Mouse (Mus musculus) intestine, embryonic 14.5 days (tissue): ENCODE measurements around the gene Ntng2. TPM values are rescaled to one million over a fixed set of nuclear protein-coding genes. Genes with fewer than 3 reads are reported as not detected.
A peak's percentile ranks its signal among the peaks of the same experiment; 100 is the strongest.

Source experiments
- ATAC-seq: fragments of 200-750 bp; cut with Nextera tagmentation; replicated peaks from 2 replicates; pipeline ENCODE4 v1.8.0; 2017; ENCODE audit warnings: low read depth, moderate number of reproducible peaks, moderate TSS enrichment, moderate library complexity; ENCODE audit not compliant: low FRiP score, low TSS enrichment
- DNase-seq: peaks from one replicate; pipeline ENCODE4 v3.0.0-alpha.2; 2018; ENCODE audit warnings: low spot score
- H3K27ac ChIP-seq: fragments of 300-500 bp; sonication (generic); 2 replicates; pipeline ENCODE4 v1.5.1; 2014; ENCODE audit warnings: low read depth, mild to moderate bottlenecking, control low read depth
- H3K27me3 ChIP-seq: fragments of 300-500 bp; sonication (generic); replicated peaks from 2 replicates; pipeline ENCODE4 v1.6.1; 2014; ENCODE audit warnings: low read length, control low read depth; ENCODE audit not compliant: control insufficient read depth, insufficient read depth
- H3K36me3 ChIP-seq: fragments of 300-500 bp; sonication (generic); 2 replicates; pipeline ENCODE4 v1.6.1; 2014; ENCODE audit warnings: low read length, control low read depth; ENCODE audit not compliant: control insufficient read depth, insufficient read depth
- H3K4me1 ChIP-seq: fragments of 300-500 bp; sonication (generic); replicated peaks from 2 replicates; pipeline ENCODE4 v1.6.1; 2014; ENCODE audit warnings: low read length, control low read depth, mixed read lengths; ENCODE audit not compliant: control insufficient read depth, insufficient read depth
- H3K4me2 ChIP-seq: fragments of 300-500 bp; sonication (generic); 2 replicates; pipeline ENCODE4 v1.6.1; 2014; ENCODE audit warnings: low read length
- H3K4me3 ChIP-seq: fragments of 300-500 bp; sonication (generic); 2 replicates; pipeline ENCODE4 v1.5.1; 2014; ENCODE audit warnings: low read depth, low read length, control low read depth, mixed read lengths
- H3K9ac ChIP-seq: fragments of 300-500 bp; sonication (generic); 2 replicates; pipeline ENCODE4 v1.6.1; 2014; ENCODE audit warnings: mild to moderate bottlenecking, low read length
- H3K9me3 ChIP-seq: fragments of 300-500 bp; sonication (generic); 2 replicates; pipeline ENCODE4 v1.6.1; 2016; ENCODE audit warnings: low read length, control low read depth; ENCODE audit not compliant: control insufficient read depth
- WGBS: fragments of 180-500 bp; shearing (Covaris S2); extraction: QIAGEN DNeasy Blood & Tissue Kit; methylation state at CpG from one replicate; pipeline ENCODE4 v1.1.7; 2014; 5-methylcytosine and 5-hydroxymethylcytosine counted together
- polyA plus RNA-seq: library from polyadenylated mRNA; unstranded; fragments of >200 nt; fragmentation: Nextera tagmentation; extraction: Ambion mirVana; gene quantifications from 2 replicates; pipeline ENCODE4 v1.2.1, GENCODE M21; 2014

The Ntng2 gene
- polyA plus RNA-seq, result 0.14 and 1.2 TPM in 2 replicates

DNA sequence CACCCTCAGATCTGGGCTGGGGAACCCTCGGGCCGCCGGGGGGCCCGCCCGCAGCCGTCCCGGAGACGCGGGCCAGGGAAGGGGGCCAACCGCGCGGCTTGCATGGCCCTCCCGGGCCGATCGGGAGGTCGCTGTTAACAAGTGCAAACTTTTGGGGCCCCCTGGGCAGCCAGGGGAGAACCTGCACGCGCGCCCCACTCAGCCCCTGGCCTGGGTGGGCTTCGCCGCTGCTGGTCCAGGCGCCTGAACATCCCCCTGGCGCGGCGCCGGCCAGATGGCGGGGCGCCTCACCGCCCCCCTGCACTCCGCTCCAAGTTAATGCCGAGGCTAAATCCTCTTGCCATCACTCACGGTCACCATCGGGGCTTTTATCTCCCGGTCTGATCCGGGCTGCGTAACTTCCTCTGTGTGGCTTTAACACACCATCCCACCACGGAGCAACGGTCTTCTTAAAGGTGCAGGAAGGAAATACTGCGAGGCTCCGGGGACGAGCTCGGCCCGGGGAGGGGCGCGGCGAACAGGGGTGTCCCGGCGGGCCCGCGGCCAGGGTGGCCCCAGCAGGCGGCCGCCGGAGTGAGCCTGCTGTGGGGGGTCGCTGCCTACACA lies at the start of gene Ntng2:
Gene Ntng2, minus strand, starts transcription at position 407 of the 606 bp plus-strand sequence.
- Histone ChIP-seq H3K9ac (peak within 1 kb of the TSS; percentile 35), H3K4me1 (peaks cover 23% of the 10 kb centered on the region; the same call in 1 of the 2 replicates), H3K9me3 (no peaks in the 10 kb centered on the region), H3K27me3 (peaks cover 84% of the 10 kb centered on the region), H3K36me3 (no peaks in the 10 kb centered on the region), H3K4me2 (peak within 1 kb of the TSS; percentile 99), H3K4me3 (peak within 1 kb of the TSS; percentile 54), H3K27ac (no peak within 1 kb of the TSS)
- 1% methylated on average over 53 of the region's 54 CpGs for WGBS
- DNase-seq (peak; percentile 81), ATAC-seq (peak; percentile 30; the same call in 1 of the 2 replicates)

DNA sequence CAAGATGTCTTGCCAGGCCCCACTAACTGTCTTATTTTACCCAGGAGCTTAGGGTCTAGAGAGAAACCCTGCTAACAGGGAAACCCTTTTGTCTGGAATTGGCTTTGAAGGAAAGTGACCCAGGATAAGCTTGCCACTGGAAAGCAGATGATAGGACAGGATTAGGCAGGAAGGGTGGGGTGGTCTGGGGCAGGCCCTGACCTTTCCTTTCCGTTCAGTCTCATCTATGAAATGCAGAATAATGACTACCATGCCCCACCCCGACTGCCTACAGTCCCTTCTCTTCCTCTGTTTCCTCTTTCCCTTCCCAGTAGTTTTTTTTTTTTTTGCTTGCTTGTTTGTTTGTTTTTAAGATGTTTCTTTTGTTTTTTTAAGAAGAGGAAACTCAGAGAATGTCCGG lies 42.8 kb upstream of the Ntng2 start:
- Histone ChIP-seq H3K9me3 (peaks cover 10% of the 10 kb centered on the region), H3K4me2 (no peak overlapping the region), H3K9ac (no peak overlapping the region), H3K4me3 (no peak overlapping the region), H3K27me3 (no peaks in the 10 kb centered on the region), H3K4me1 (no peaks in the 10 kb centered on the region), H3K36me3 (no peaks in the 10 kb centered on the region), H3K27ac (no peak overlapping the region)
- no peak for ATAC-seq
- no peak for DNase-seq
- WGBS, result 64% methylated on average over 3 of the region's 3 CpGs

DNA sequence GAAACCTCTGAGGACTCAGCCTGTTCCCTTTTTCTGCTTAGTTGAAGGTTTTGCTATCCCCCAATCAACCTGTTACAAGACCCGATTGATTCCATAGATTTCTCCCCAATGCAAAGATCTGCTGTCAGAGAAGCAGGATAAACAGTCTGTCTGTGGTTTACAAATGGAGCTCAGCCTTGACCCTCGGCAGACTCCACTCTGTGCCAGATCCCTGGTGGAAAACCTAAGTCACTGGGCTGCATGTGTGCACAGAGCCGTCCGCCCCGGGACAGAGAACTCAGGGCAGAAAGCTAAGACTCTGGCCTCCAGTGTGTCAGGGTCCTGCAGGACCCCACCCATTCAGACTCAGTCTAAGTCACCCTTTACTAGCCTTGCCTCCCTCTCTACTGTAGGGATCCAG lies 34.8 kb upstream of the Ntng2 start:
- Histone ChIP-seq H3K9ac (no peak overlapping the region), H3K4me1 (no peaks in the 10 kb centered on the region), H3K4me2 (no peak overlapping the region), H3K9me3 (no peaks in the 10 kb centered on the region), H3K27ac (no peak overlapping the region), H3K4me3 (no peak overlapping the region), H3K27me3 (no peaks in the 10 kb centered on the region), H3K36me3 (no peaks in the 10 kb centered on the region)
- 63% methylated on average over 5 of the region's 5 CpGs for WGBS
- DNase-seq (no peak), ATAC-seq (no peak)

DNA sequence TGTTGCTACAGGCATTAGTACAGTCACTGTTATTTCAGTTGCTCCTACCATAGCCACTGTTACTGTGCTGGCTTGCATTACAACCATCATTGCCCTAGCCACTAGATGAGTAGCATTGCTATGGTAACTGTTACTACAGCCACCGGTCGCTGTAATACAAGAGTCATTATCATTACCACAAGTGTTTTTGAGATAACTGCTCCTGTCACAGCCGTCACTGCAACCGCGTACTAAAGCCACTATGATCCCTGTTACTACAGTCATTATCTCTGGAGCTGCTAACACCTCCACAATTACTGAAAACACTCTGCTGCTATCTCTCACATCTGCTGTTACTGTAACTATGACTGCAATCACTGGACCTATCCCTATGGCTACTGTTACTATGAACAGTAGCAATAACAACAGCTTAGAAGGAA lies 24.9 kb upstream of the Ntng2 start:
- no peaks in the 10 kb centered on the region for H3K9me3 ChIP-seq
- no peak overlapping the region for H3K4me2 ChIP-seq
- H3K9ac ChIP-seq, result no peak overlapping the region
- no peak overlapping the region for H3K27ac ChIP-seq
- no peaks in the 10 kb centered on the region for H3K4me1 ChIP-seq
- DNase-seq (no peak), ATAC-seq (no peak)
- H3K36me3 ChIP-seq, result no peaks in the 10 kb centered on the region
- H3K27me3 ChIP-seq, result no peaks in the 10 kb centered on the region
- WGBS, result 67% methylated on average over 5 of the region's 5 CpGs
- H3K4me3 ChIP-seq, result no peak overlapping the region

DNA sequence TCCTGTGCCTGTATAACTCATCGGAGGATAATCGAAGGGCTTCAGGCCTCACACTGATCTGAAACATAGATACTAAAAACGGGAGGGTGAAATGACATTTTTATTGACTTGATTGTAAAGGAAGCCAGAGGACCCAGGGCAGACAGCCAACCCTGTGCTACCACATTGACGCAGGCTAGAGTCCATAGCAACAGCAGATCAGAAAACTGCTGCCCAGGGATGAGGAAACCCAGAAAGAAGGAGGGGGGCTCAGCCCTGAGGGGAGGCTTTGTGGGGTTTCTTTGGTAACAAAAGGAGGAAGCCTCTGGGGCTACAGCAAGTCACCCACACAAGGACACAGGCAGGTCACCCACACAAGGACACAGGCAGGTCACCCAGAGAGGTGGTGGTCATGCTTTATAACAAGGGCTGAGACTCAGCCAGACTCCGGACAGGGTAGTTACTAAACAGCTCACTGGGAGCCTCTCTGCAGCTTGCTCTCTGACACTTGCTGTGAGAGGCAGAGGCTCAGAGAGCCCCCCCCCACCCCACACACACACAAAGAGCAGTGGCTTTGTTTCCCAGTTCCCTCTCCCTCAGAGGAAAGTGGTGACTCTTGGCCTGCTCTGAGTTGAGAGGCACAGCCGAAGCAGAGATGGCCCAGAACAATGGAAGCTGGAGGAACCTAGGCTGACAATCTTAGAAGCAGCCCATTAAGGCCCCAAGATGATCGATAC lies 19.2 kb upstream of the Ntng2 start:
- DNase-seq (no peak), ATAC-seq (no peak)
- no peak overlapping the region for H3K4me3 ChIP-seq
- no peak overlapping the region for H3K4me2 ChIP-seq
- H3K27me3 ChIP-seq, result no peaks in the 10 kb centered on the region
- no peak overlapping the region for H3K9ac ChIP-seq
- H3K36me3 ChIP-seq, result no peaks in the 10 kb centered on the region
- no peaks in the 10 kb centered on the region for H3K9me3 ChIP-seq
- no peak overlapping the region for H3K27ac ChIP-seq
- 37% methylated on average over 7 of the region's 7 CpGs for WGBS
- no peaks in the 10 kb centered on the region; the same call in 1 of the 2 replicates for H3K4me1 ChIP-seq

DNA sequence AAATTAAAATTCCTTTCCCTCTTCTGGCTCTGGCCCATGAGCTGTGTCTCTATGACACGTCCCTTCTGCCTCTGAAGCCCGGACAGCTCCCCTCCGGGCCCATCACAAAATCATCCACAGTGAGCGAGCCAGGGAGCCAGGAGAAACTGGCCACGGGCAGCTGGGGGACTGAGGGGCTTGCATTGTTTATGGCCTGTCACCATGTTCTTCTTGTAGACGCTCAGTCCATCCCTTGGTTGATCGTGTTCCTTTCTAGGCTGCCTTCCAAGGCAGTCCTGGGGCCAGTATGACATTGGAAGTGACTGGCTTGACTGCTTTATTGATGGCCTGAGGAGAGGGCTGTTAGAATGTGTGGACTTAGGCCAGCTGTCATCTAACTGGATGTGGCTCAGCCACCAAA lies 18.3 kb upstream of the Ntng2 start:
- DNase-seq (no peak), ATAC-seq (no peak)
- Histone ChIP-seq H3K4me1 (no peaks in the 10 kb centered on the region; the same call in 1 of the 2 replicates), H3K4me2 (no peak overlapping the region), H3K27ac (no peak overlapping the region), H3K9me3 (no peaks in the 10 kb centered on the region), H3K9ac (no peak overlapping the region), H3K27me3 (no peaks in the 10 kb centered on the region), H3K4me3 (no peak overlapping the region), H3K36me3 (no peaks in the 10 kb centered on the region)
- WGBS, result 57% methylated on average over 7 of the region's 7 CpGs

DNA sequence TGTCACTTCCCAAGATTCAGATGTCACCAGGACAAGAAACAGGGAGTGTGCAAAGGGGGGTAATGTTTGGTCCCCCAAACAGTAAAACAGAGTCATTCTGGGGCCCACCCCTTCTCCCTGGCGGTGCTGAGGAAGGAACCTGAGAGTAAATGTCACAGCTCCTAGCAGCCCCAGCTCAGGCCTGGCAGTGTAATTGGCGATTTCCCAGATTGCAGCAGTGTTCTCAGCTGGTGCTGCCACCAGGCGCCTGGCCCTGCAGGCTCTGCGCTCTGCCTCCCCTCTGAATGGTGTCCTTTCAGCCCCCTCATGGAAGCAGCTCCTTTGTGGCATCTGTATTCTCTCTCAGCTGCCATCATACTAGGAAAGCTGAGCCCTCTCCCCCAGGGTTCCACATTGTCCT lies 14.0 kb upstream of the Ntng2 start:
- H3K9me3 ChIP-seq, result no peaks in the 10 kb centered on the region
- no peak overlapping the region for H3K27ac ChIP-seq
- 46% methylated on average over 4 of the region's 4 CpGs for WGBS
- no peak overlapping the region for H3K4me2 ChIP-seq
- no peak overlapping the region for H3K4me3 ChIP-seq
- H3K27me3 ChIP-seq, result no peaks in the 10 kb centered on the region
- H3K4me1 ChIP-seq, result no peaks in the 10 kb centered on the region
- H3K36me3 ChIP-seq, result no peaks in the 10 kb centered on the region
- no peak for ATAC-seq
- no peak overlapping the region for H3K9ac ChIP-seq
- DNase-seq, result no peak

DNA sequence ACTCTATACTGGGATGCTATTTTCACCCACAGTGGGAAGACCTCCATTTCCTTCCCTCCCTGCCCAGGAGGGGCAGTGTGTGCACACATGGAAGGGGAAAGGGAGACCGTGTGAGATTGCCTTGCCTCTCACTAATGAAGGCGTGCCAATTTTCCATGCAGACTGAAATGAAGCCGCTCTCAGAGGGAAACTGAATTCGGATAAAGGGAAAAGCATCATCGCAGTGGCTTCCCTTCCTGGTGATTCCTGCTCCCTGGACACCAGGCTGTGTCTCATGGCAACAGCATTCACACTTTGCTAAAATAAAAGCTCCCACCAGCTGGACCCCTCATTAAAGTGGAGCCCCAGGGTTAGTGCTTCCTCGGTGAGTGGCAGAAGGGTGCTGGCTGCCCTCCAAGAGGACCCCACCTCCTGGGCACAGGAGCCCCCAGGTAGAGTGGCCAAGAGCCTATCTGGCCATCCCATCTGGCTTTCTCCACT lies 9.7 kb upstream of the Ntng2 start:
- ATAC-seq, result no peak
- no peaks in the 10 kb centered on the region for H3K4me1 ChIP-seq
- no peak overlapping the region for H3K27ac ChIP-seq
- 79% methylated on average over 6 of the region's 6 CpGs for WGBS
- peaks cover 8% of the 10 kb centered on the region; the same call in 1 of the 2 replicates for H3K27me3 ChIP-seq
- no peak overlapping the region for H3K9ac ChIP-seq
- no peak for DNase-seq
- H3K4me2 ChIP-seq, result no peak overlapping the region
- H3K36me3 ChIP-seq, result no peaks in the 10 kb centered on the region
- no peak overlapping the region for H3K4me3 ChIP-seq
- no peaks in the 10 kb centered on the region for H3K9me3 ChIP-seq
